Mouse (Mus musculus): ENCODE results near the gene Mgat3.

- no peak for TF ChIP-seq CTCF (IDR thresholded peaks at IDR 0.05; ENCODE audit: insufficient read depth, low read depth, low read length)
- no peak for TF ChIP-seq POLR2A (IDR thresholded peaks at IDR 0.05; ENCODE audit: insufficient read depth, low read depth, low read length)
Measured at GRCm38 (mm10) chr15:80219211-80219610, 45.7 kb downstream of the Mgat3 start.

Data from olfactory bulb, adult 2 months (tissue).